Mouse (Mus musculus) heart, postnatal 14 days (tissue): ENCODE measurements around the gene Cyp2a5. TPM values are rescaled to one million over a fixed set of nuclear protein-coding genes. Genes with fewer than 3 reads are reported as not detected.
"Not testable (repeated sequence)": the region's sequence is repeated elsewhere in the genome, so short reads cannot be mapped to it uniquely, and the experiment has no call there.

Source experiments
- DNase-seq, 2 experiments: peaks; one replicate each; pipeline ENCODE4 v3.0.0; 2021 to 2022
- intact Hi-C: fragments of 180-260 bp; cut with DNase I; formaldehyde crosslinking; loops from one replicate; pipeline ENCODE4 v1.15.1; 2025
- long read RNA-seq, 2 experiments: library from polyadenylated mRNA; stranded (forward); transcript quantifications; one replicate each; pipeline ENCODE4 v2.0.0; 2021
- total RNA-seq, 2 experiments: library from RNA; stranded (reverse); gene quantifications; 2 replicates each; pipeline ENCODE4 v1.2.3; 2021

Cyp2a5 gene
- 1 to 10 TPM in 1 of 2 experiments, under 1 TPM in 1; 0.29 to 5.8 TPM for total RNA-seq
- long read RNA-seq, experiment 1, result 0 reads
- long read RNA-seq, experiment 2, result 0 reads

DNA sequence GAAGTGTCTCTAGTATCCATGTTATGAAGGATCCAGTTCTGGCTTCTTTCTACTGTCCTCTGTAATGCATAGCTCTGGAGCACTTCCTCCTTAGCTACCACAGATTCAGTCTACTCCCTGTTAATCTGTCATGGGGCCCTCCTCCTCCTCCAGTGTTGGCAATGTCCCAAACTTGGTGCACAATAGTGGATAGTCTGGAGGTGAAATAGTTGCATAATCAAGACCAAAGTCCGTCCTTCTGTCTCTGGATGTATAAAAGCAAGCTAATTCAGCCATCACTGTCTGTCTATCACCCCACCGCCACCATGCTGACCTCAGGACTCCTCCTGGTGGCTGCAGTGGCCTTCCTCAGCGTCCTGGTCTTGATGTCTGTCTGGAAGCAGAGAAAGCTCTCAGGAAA, at the start of gene Cyp2a5:
Cyp2a5 (plus strand) TSS at position 247 of the 400 bp plus-strand sequence.
- intact Hi-C loops, DNase-seq: not testable (repeated sequence)

DNA sequence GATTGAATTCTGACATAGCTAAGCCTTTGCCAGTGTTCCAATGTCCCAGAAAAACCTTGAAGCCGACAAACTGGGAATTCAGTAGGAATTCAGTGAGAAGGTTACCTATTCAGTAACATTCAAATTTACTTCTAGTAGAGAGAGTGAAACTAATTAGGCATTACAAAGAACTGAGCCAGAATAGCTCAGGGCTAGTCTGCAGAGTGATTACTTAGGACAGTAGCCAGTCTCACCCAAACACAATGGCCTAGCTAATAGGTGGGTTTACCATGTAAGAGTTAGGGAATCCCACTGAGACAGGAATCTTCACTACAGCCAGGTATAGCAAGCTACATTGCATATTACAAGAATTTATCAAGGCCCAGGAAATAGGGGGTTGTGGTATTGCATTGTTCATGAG, 49.1 kb upstream of the Cyp2a5 start:
- DNase-seq, intact Hi-C loops: not testable (repeated sequence)

- intact Hi-C loops, result no loop called here
- DNase-seq, result no peak
Observed at GRCm38 (mm10) chr7:26789984-26790383, 45.1 kb upstream of the Cyp2a5 start.

- intact Hi-C loops, result no loop called here
- DNase-seq, result no peak
Observed at GRCm38 (mm10) chr7:26800104-26800503, 35.0 kb upstream of the Cyp2a5 start.

- DNase-seq, result no peak
- intact Hi-C loops, result no loop called here
Observed at GRCm38 (mm10) chr7:26800996-26801395, 34.1 kb upstream of the Cyp2a5 start.

DNA sequence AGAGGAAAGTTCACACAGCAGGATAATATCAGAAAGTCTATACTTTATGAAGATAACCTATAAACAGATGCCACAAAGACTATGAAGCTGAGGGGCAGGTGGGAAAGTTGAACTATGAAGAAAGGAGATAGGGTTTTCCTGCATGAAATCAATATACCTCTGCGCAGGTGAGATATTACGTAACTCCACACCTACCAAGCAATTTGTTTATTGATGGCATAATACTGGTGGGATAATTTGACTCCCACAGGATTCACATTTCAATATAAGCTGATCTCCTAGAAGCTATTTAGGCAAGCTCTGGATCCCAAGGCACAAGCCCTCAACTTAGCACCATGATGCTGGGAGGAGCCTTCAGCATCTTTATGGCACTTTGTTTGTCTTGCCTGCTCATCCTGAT, 26.5 kb upstream of the Cyp2a5 start, which contains the start of gene Cyp2g1:
Cyp2g1 (plus strand) TSS at position 301 of the 400 bp plus-strand sequence.
- intact Hi-C loops, result no loop called here
- no peak for DNase-seq

DNA sequence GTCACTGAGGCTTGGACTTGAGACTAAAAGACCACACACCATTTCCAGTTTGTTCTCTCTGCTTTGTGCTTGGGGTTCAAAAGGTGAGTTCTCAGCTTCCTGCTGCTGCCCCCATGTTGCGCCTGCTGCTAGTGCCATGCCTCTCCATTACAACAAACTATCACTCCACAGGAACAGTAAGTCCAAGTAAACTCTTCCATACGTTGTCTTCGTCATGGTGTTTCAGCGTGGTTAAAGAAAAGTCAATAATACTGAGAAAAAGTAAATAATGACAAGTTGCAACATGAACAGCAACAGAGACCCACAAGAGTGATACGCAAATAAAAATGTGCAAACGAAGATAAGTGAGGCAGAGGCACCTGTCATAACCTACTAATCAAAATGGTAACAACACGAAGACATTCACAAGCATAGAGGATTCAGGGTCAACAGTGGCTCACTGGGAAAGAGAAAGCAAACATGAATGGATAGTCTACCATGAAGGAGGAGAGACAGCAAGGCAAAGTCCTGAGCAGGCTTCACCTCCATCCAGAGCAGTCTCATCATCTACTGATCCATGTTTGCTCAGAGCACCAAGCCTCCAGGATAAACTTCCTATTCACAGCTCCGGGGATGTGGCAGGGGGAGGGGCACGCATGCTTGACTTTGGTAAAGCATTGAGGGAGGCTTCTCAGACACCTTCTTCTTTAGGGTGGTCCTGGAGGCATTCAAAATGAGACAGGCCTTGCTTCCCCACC, 3.4 kb upstream of the Cyp2a5 start:
- intact Hi-C loops, DNase-seq: not testable (repeated sequence)

DNA sequence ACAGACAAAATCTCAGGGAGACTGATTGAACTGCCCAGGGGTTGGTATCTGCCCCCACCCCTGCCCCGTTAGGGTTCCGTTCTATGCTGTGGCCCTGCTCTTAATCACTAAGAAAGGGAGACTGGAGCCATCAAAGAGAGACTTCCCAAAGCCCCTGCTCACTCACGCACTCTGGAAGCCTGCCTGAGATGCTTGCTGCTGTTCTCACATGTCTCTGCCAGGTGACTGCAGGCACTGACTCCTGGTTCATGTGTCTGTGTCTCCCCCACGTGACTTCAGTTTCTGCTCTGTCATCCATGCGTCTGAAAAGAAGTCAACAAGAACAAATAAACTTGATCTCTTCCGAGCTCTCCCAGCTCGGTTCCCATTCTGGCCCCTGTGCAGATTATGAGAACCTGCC, 2.4 kb upstream of the Cyp2a5 start:
- intact Hi-C loops, DNase-seq: not testable (repeated sequence)

DNA sequence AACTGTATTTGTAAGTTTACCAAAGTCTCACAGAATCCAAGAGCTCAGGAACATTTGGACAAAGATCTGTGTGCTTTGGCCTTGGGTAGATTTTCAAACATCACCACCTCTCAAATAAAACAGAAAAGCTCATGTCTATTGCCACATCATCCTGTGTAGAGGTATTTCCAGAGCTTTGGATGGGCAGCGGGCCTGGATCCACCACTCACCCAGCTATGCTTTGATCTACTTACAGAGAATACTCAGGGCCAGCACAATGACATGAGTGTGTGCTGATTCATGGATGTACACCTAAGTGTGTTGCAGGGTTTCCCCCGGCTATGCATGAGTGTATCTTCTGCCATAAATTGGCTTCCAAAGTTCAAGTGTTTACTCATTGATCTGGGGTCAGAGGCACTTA, 8.3 kb downstream of the Cyp2a5 start:
- intact Hi-C loops, DNase-seq: not testable (repeated sequence)

- intact Hi-C loops, DNase-seq: not testable (repeated sequence)
Observed at GRCm38 (mm10) chr7:26850063-26850462, 15.0 kb downstream of the Cyp2a5 start.

DNA sequence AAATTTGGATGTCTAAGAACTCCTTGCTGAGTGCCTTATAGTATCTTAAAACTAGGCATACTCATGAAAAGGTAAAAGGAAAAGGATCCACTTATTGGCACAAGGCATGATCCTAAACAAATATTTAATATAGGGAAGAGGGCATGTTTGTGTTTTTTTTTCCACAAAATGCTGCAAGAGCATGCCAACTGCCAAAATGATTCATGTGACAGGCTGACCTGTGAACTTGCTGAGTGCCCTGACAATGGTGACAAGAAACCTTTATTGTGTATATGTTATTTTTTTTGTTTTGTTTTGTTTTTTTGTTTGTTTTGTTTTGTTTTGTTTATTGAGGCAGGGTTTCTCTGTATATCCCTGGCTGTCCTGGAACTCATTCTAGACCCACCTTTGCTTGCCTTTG, 43.5 kb downstream of the Cyp2a5 start:
- intact Hi-C loops, DNase-seq: not testable (repeated sequence)

- intact Hi-C loops, DNase-seq: not testable (repeated sequence)
Observed at GRCm38 (mm10) chr7:26880600-26880999, 45.5 kb downstream of the Cyp2a5 start.

Other genes starting within 250 kb of the Cyp2a5 start
- not detected for gene Vmn1r185, start 216.8 kb upstream of the Cyp2a5 start, total RNA-seq
- not detected for gene Cyp2b23, start 148.9 kb upstream of the Cyp2a5 start, total RNA-seq
- gene Cyp2b19, start 78.2 kb upstream of the Cyp2a5 start, total RNA-seq, result not detected
- gene Cyp2g1, start 26.4 kb upstream of the Cyp2a5 start, total RNA-seq, result not detected
- gene Cyp2a22, start 104.1 kb downstream of the Cyp2a5 start, total RNA-seq, result not detected
- gene Cyp2a12, start 193.8 kb downstream of the Cyp2a5 start, total RNA-seq, result under 1 TPM in 1 of 2 experiments, not detected in 1; 0.17 TPM